1 mouse cellular context compared by ENCODE assay signal in genomic region chr10:128704491-128705316, GRCm38 (mm10).
TF ChIP-seq lines count a peak whose summit lies in the region.

Gene Cdk2 (minus strand): TSS chr10:128705031.

TF ChIP-seq in CH12.LX, 34 proteins besides CTCF, POLR2A, EP300 and RAD21 (continued from another document):
- TF ChIP-seq E2F4 (IDR thresholded peaks at IDR 0.05; ENCODE audit: insufficient replicate concordance, low read depth, low read length) (peak; percentile 90), TCF12 (IDR thresholded peaks at IDR 0.05; ENCODE audit: low read depth, low read length) (peak; percentile 85), ZMIZ1 (IDR thresholded peaks at IDR 0.05; ENCODE audit: low read depth, low read length) (peak; percentile 67), CHD2 (IDR thresholded peaks at IDR 0.05; ENCODE audit: low read length) (peak; percentile 47; the same call in 1 of the 2 replicates), IRF4 (IDR thresholded peaks at IDR 0.05; ENCODE audit: low read depth, low read length) (peak; percentile 61), UBTF (IDR thresholded peaks at IDR 0.05; ENCODE audit: low read depth, low read length) (peak; percentile 58; the same call in 1 of the 2 replicates), ELF1 (IDR thresholded peaks at IDR 0.05; ENCODE audit: low read depth, low read length) (peak; percentile 94), JUND (conservative IDR thresholded peaks at IDR 0.05; ENCODE audit: low read depth, low read length) (no peak), ZKSCAN1 (IDR thresholded peaks at IDR 0.05; ENCODE audit: borderline replicate concordance, low read depth, low read length) (no peak), ZNF384 (IDR thresholded peaks at IDR 0.05; ENCODE audit: low read depth, low read length) (no peak), ETS1 (conservative IDR thresholded peaks at IDR 0.05; ENCODE audit: low read depth, low read length) (peak; percentile 45), BHLHE40 (IDR thresholded peaks at IDR 0.05; ENCODE audit: low read depth, low read length) (peak; percentile 93), NRF1 (IDR thresholded peaks at IDR 0.05; ENCODE audit: low read depth, low read length) (0 out of 2 replicates have a peak, but pooled peaks have one; percentile 29), SIN3A (IDR thresholded peaks at IDR 0.05; ENCODE audit: low read length) (no peak; the same call in 1 of the 2 replicates), MEF2A (IDR thresholded peaks at IDR 0.05; ENCODE audit: borderline replicate concordance, low read depth, low read length) (no peak), MAFK (IDR thresholded peaks at IDR 0.05; ENCODE audit: insufficient replicate concordance, low read length) (no peak), NELFE (IDR thresholded peaks at IDR 0.05; ENCODE audit: low read depth, low read length) (peak; percentile 92), KAT2A (IDR thresholded peaks at IDR 0.05; ENCODE audit: insufficient replicate concordance, low read length) (peak; percentile 46; the same call in 1 of the 2 replicates)
